Mouse (Mus musculus) CH12.LX (cell line): Measurements from ENCODE around the gene Myo10. TPM values are rescaled to one million over a fixed set of nuclear protein-coding genes. Genes with fewer than 3 reads are reported as not detected.

Experiments
- DNase-seq: peaks from one replicate; pipeline ENCODE4 v3.0.0-alpha.2; 2013; ENCODE audit errors: extremely low read depth
- H3K27ac ChIP-seq: 2 replicates; pipeline ENCODE4 v1.5.1; 2012; ENCODE audit warnings: low read depth, mild to moderate bottlenecking, control low read depth, moderate library complexity; ENCODE audit not compliant: insufficient read depth
- H3K27me3 ChIP-seq: replicated peaks from 2 replicates; pipeline ENCODE3; 2012; ENCODE audit warnings: inconsistent platforms
- H3K36me3 ChIP-seq, 2 experiments: replicated peaks in 1 of 2; 2 replicates each; pipeline versions ENCODE3 to v1.6.1; 2012; ENCODE audit warnings: inconsistent platforms in 1 of 2, low read length in 1 of 2, mild to moderate bottlenecking in 1 of 2, mixed read lengths in 1 of 2, moderate library complexity in 1 of 2; ENCODE audit not compliant: control insufficient read depth in 1 of 2, insufficient read depth in 1 of 2
- H3K4me1 ChIP-seq, 2 experiments: 2 replicates each; pipeline ENCODE4 v1.6.1; 2012; ENCODE audit warnings: inconsistent platforms in 1 of 2, moderate library complexity in 1 of 2; ENCODE audit not compliant: insufficient read depth in 2 of 2, control insufficient read depth in 1 of 2
- H3K4me2 ChIP-seq: 2 replicates; pipeline ENCODE4 v1.6.1; 2012; ENCODE audit warnings: low read depth, mild to moderate bottlenecking, control low read depth; ENCODE audit not compliant: poor library complexity, insufficient read depth, severe bottlenecking
- H3K4me3 ChIP-seq, 3 experiments: fragments of 150-350 bp in 1 of 3; sonication (generic) in 1 of 3; replicated peaks in 1 of 3; 2 replicates each; pipeline versions ENCODE3 to v1.5.1; 2011 to 2012; ENCODE audit warnings: low read depth in 2 of 3, low read length in 2 of 3, mild to moderate bottlenecking in 2 of 3, moderate library complexity in 2 of 3, control low read depth in 1 of 3, improper control_type of control experiment in 1 of 3, inconsistent platforms in 1 of 3, mixed read lengths in 1 of 3; ENCODE audit not compliant: poor library complexity in 1 of 3
- H3K79me2 ChIP-seq: replicated peaks from 2 replicates; pipeline ENCODE4 v1.6.1; 2012; ENCODE audit warnings: mild to moderate bottlenecking, moderate library complexity; ENCODE audit not compliant: control insufficient read depth, poor library complexity, insufficient read depth, severe bottlenecking; ENCODE audit errors: extremely low read depth
- H3K9ac ChIP-seq: 2 replicates; pipeline ENCODE4 v1.6.1; 2012; ENCODE audit warnings: low read depth, mild to moderate bottlenecking, control low read depth, moderate library complexity; ENCODE audit not compliant: insufficient read depth
- H3K9me3 ChIP-seq: replicated peaks from 2 replicates; pipeline ENCODE3; 2012; ENCODE audit warnings: low read length, inconsistent platforms, mixed read lengths
- BHLHE40 ChIP-seq: IDR thresholded peaks from 2 replicates; pipeline ENCODE4 v1.6.1; 2011; ENCODE audit warnings: mild to moderate bottlenecking, low read depth, low read length, improper control_type of control experiment
- CTCF ChIP-seq, 2 experiments: IDR thresholded peaks in 1 of 2; conservative IDR thresholded peaks in 1 of 2; 2 replicates each; pipeline ENCODE4 v1.5.1; 2011 to 2012; ENCODE audit warnings: low read depth in 2 of 2, low read length in 2 of 2, improper control_type of control experiment in 1 of 2, inconsistent platforms in 1 of 2, mild to moderate bottlenecking in 1 of 2, moderate library complexity in 1 of 2
- E2F4 ChIP-seq: IDR thresholded peaks from 2 replicates; pipeline ENCODE4 v1.6.1; 2011; ENCODE audit warnings: low read depth, low read length, improper control_type of control experiment; ENCODE audit not compliant: insufficient replicate concordance
- ELF1 ChIP-seq: IDR thresholded peaks from 2 replicates; pipeline ENCODE4 v1.6.1; 2014; ENCODE audit warnings: low read depth, mild to moderate bottlenecking, inconsistent platforms, low read length, improper control_type of control experiment
- IRF4 ChIP-seq: IDR thresholded peaks from 2 replicates; pipeline ENCODE4 v1.6.1; 2014; ENCODE audit warnings: low read depth, mild to moderate bottlenecking, inconsistent platforms, low read length, improper control_type of control experiment
- MAFK ChIP-seq: IDR thresholded peaks from 2 replicates; pipeline ENCODE4 v1.6.1; 2011; ENCODE audit warnings: low read length, improper control_type of control experiment; ENCODE audit not compliant: insufficient replicate concordance
- MAZ ChIP-seq: IDR thresholded peaks from 2 replicates; pipeline ENCODE4 v1.6.1; 2012; ENCODE audit warnings: low read depth, mild to moderate bottlenecking, inconsistent platforms, low read length, improper control_type of control experiment, moderate library complexity
- MYC ChIP-seq: IDR thresholded peaks from 2 replicates; pipeline ENCODE4 v1.6.1; 2011; ENCODE audit warnings: low read depth, mild to moderate bottlenecking, improper control_type of control experiment, low read length
- NRF1 ChIP-seq: IDR thresholded peaks from 2 replicates; pipeline ENCODE4 v1.6.1; 2014; ENCODE audit warnings: low read depth, mild to moderate bottlenecking, inconsistent platforms, low read length, improper control_type of control experiment, moderate library complexity
- POLR2A ChIP-seq: IDR thresholded peaks from 2 replicates; pipeline ENCODE4 v1.6.1; 2011; ENCODE audit warnings: low read depth, mild to moderate bottlenecking, improper control_type of control experiment, low read length
- POLR2AphosphoS2 ChIP-seq: IDR thresholded peaks from 2 replicates; pipeline ENCODE4 v1.6.1; 2011; ENCODE audit warnings: low read depth, low read length, improper control_type of control experiment
- RAD21 ChIP-seq: IDR thresholded peaks from 2 replicates; pipeline ENCODE4 v1.6.1; 2011; ENCODE audit warnings: low read depth, mild to moderate bottlenecking, low read length, improper control_type of control experiment, moderate library complexity
- SIN3A ChIP-seq: IDR thresholded peaks from 2 replicates; pipeline ENCODE4 v1.6.1; 2012; ENCODE audit warnings: low read length, improper control_type of control experiment, inconsistent platforms
- TCF12 ChIP-seq: IDR thresholded peaks from 2 replicates; pipeline ENCODE4 v1.6.1; 2014; ENCODE audit warnings: low read depth, mild to moderate bottlenecking, inconsistent platforms, low read length, improper control_type of control experiment
- ZC3H11A ChIP-seq: IDR thresholded peaks from 2 replicates; pipeline ENCODE4 v1.6.1; 2012; ENCODE audit warnings: low read depth, mild to moderate bottlenecking, inconsistent platforms, low read length, improper control_type of control experiment
- ZNF384 ChIP-seq: IDR thresholded peaks from 2 replicates; pipeline ENCODE4 v1.6.1; 2012; ENCODE audit warnings: low read depth, low read length, improper control_type of control experiment, inconsistent platforms
- dilution Hi-C: fragments of 300-500 bp; cut with MboI; formaldehyde crosslinking; loops from 2 replicates; pipeline ENCODE4 v1.14.3; 2020; ENCODE audit warnings: low sequenced_read_pairs; ENCODE audit not compliant: extremely low pct_unique_long_range_greater_than_20kb, extremely low pct_ligation_motif_present
- in situ Hi-C: fragments of 300-500 bp; cut with MboI; formaldehyde crosslinking; loops from 3 replicates; pipeline ENCODE4 v1.14.3; 2019; ENCODE audit warnings: low sequenced_read_pairs, low pct_ligation_motif_present, low pct_unique_long_range_greater_than_20kb, mixed read lengths
- polyA plus RNA-seq: library from polyadenylated mRNA; unstranded; fragments of >175 nt; gene quantifications from 2 replicates; pipeline ENCODE4 v1.2.1, GENCODE M21; 2012; ENCODE audit warnings: low read depth; ENCODE audit not compliant: insufficient read length
- total RNA-seq, 2 experiments: library from RNA; depleted of rRNA; stranded (reverse); fragments of 300-350 nt in 1 of 2; fragments of >200 nt in 1 of 2; gene quantifications; 2 replicates each; pipeline ENCODE4 v1.2.3; 2012 to 2014

The Myo10 gene
- total and polyA plus RNA-seq, 3 experiments, result 6.4 to 13.6 (median 8.6) TPM

DNA sequence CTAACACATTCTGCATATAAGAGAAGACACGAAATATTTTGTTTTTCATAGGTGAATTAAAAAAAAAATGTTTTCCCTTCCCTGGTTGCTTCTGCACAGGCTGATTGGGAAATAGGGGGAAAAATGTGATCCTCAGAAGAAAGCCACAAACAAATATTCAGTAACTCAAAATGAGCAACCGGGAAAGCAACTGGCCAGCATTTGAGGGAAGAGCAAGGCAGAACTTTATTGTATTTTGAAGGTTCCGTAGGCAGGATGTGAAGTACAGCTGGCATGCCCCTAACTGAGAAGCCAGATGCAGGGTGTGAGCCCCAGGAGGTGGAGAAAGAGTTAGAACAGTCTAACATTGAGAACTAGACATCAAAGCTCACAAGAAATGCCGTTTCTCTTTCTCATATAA lies 44.0 kb upstream of the Myo10 start:
- H3K27me3 ChIP-seq, result no peaks in the 10 kb centered on the region
- H3K4me3 ChIP-seq, result no peak overlapping the region
- H3K79me2 ChIP-seq, result no peaks in the 10 kb centered on the region
- no peaks in the 10 kb centered on the region for H3K36me3 ChIP-seq
- TF ChIP-seq CTCF (conservative IDR thresholded peaks at IDR 0.05 in 1 of 2, IDR thresholded peaks at IDR 0.05 in 1 of 2; ENCODE audit: low read depth in 2 of 2, low read length in 2 of 2) (no peak), POLR2A (no peak), ZC3H11A (no peak), SIN3A (no peak), MAZ (no peak), ELF1 (no peak), MAFK (no peak), NRF1 (no peak), POLR2AphosphoS2 (no peak), ZNF384 (no peak), E2F4 (no peak), TCF12 (no peak)
- no peak overlapping the region for H3K9ac ChIP-seq
- no peak for DNase-seq
- in situ Hi-C loops (no loop called here), dilution Hi-C loops (no loop called here)
- no peak overlapping the region for H3K4me2 ChIP-seq
- no peaks in the 10 kb centered on the region for H3K9me3 ChIP-seq
- peaks cover 0 to 12% of the 10 kb centered on the region in 2 experiments; a peak in 1 of 4 replicates for H3K4me1 ChIP-seq
- H3K27ac ChIP-seq, result no peak overlapping the region

- Histone ChIP-seq H3K36me3 (no peaks in the 10 kb centered on the region), H3K79me2 (no peaks in the 10 kb centered on the region), H3K4me1 (peaks cover 0 to 6% of the 10 kb centered on the region in 2 experiments; a peak in 1 of 4 replicates), H3K27ac (no peak overlapping the region), H3K27me3 (no peaks in the 10 kb centered on the region), H3K9ac (no peak overlapping the region), H3K4me3 (no peak overlapping the region), H3K9me3 (no peaks in the 10 kb centered on the region), H3K4me2 (no peak overlapping the region)
- no peak for DNase-seq
- TF ChIP-seq MYC (no peak), BHLHE40 (no peak), RAD21 (no peak)
- dilution Hi-C loops (no loop called here), in situ Hi-C loops (no loop called here)
Measured at GRCm38 (mm10) chr15:25580731-25581130, 41.6 kb upstream of the Myo10 start.

DNA sequence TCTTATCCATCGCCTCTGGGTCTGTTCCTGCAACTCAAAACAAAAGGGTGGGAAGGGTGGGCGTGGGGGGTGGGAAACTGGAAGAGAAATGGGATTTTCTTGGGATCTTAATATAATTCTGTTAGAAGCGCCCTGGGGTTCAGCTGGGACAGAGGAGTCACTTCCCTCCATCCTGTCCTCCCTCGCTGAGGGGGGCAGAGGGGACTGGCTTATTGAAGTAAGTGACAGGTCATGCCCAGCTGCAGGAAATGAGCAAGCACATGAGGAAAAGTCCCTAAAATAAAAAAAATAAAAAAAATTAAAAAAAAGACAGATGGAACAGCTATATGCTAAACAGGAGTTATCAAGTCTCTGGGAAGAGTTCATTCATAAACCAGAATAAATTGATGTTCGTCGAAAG lies 40.3 kb upstream of the Myo10 start:
- peaks cover 0 to 6% of the 10 kb centered on the region in 2 experiments; a peak in 1 of 4 replicates for H3K4me1 ChIP-seq
- no peak overlapping the region for H3K4me2 ChIP-seq
- no peak for DNase-seq
- TF ChIP-seq E2F4, result no peak
- TF ChIP-seq CTCF (conservative IDR thresholded peaks at IDR 0.05 in 1 of 2, IDR thresholded peaks at IDR 0.05 in 1 of 2; ENCODE audit: low read depth in 2 of 2, low read length in 2 of 2), result no peak
- TF ChIP-seq IRF4, result no peak
- dilution Hi-C loops (no loop called here), in situ Hi-C loops (no loop called here)
- no peak overlapping the region for H3K27ac ChIP-seq
- no peak overlapping the region for H3K4me3 ChIP-seq
- no peak overlapping the region for H3K9ac ChIP-seq
- H3K79me2 ChIP-seq, result no peaks in the 10 kb centered on the region
- H3K27me3 ChIP-seq, result no peaks in the 10 kb centered on the region
- H3K9me3 ChIP-seq, result no peaks in the 10 kb centered on the region
- H3K36me3 ChIP-seq, result no peaks in the 10 kb centered on the region
